Mouse (Mus musculus): ENCODE results near the gene Zdhhc19.

DNA sequence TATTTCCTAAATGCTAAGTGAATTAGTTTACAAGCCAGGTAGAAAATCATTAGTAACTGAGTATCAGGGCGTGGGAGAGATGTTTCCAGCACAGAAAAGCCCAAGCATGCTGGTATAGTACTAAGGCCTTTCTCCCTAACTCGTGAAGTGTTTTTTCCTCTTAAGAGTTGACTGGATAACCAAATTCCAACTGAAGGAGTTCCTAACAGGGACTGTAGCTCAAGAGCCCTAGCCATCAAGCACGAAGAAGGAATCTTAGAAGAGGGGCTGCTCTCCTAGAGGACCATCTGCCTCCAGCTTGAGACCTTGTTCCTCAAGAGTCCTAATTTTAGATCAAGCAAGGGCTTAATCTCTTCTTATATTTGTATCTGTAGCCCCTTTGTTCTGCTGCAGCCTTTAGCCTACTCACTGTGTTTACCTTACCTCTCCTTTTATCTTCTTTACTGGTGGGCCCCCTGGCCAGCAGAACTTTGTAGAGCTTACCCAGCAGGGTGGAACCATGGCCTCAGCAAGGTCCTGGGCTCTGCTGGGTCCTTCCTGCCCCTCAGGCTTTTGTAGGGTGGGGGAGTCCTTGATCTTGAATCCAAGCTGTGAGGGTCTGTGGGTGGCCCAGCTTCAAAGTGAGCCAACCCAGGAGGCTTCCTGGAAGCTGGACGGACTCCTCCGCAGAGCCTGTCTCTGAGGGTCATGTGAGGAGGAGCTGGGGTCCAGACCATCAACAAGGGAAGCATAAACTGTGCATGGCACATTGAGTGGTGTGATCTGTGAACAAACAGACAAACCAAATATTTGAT is 42.0 kb downstream of the Zdhhc19 start:
- no peak for TF ChIP-seq CTCF (IDR thresholded peaks at IDR 0.05; ENCODE audit: low read depth, low read length)
- no peak for TF ChIP-seq GATA1 (IDR thresholded peaks at IDR 0.05; ENCODE audit: borderline replicate concordance, low read length)
- TF ChIP-seq TAL1 (conservative IDR thresholded peaks at IDR 0.05; ENCODE audit: low read depth, low read length): no peak
- TF ChIP-seq POLR2AphosphoS5 (IDR thresholded peaks at IDR 0.05; ENCODE audit: insufficient replicate concordance, low read depth, low read length): no peak

All from G1E (cell line).